In genomic region chr9:56864216-56864729, GRCm38 (mm10) we compare ENCODE assay signal across 9 mouse cellular contexts. TPM values are rescaled to one million over a fixed set of nuclear protein-coding genes. Genes with fewer than 3 reads are reported as not detected.
DNase-seq lines count a peak whose midpoint lies in the region; ATAC-seq and TF ChIP-seq lines count a peak whose summit lies in the region.
"Had no signal": no experiment of that assay in that cellular context is flagged by ENCODE, and none has a peak within 500 bp of the region (broad histone marks: within the 10 kb centered on the region; RNA-seq: fewer than 3 reads in every experiment).

Odf3l1 (minus strand) TSS chr9:56864679.

- H3K36me3 ChIP-seq in forebrain, embryonic 15.5 days, result no peaks in the 10 kb centered on the region
- no peaks in the 10 kb centered on the region for H3K36me3 ChIP-seq in kidney, embryonic 15.5 days
- no peaks in the 10 kb centered on the region for H3K36me3 ChIP-seq in midbrain, postnatal 0 days (ENCODE audit: insufficient read depth, low read length)

- no peak for DNase-seq in left cerebral cortex, adult 2 months (ENCODE audit: extremely low spot score in 1 of 2, low spot score in 2 of 2)
- no peak for DNase-seq in left cerebral cortex, postnatal 36 days (ENCODE audit: low spot score in 2 of 2)
- no peak for DNase-seq in midbrain, postnatal 0 days (ENCODE audit: low spot score)
- no peak for DNase-seq in frontal cortex, postnatal 36 days (ENCODE audit: low spot score in 2 of 2)
- DNase-seq in right cerebral cortex, adult 18-20 months, result no peak
- no peak for DNase-seq in thymus, postnatal 10 days (ENCODE audit: low spot score in 2 of 2)

- ATAC-seq in forebrain, embryonic 15.5 days (replicated peaks), result no peak
- 0 out of 2 replicates have a peak, but pooled peaks have one; percentile 5 for ATAC-seq in kidney, embryonic 15.5 days (replicated peaks; ENCODE audit: low FRiP score)
- ATAC-seq in midbrain, postnatal 0 days (ENCODE audit: low FRiP score), result no peak

- WGBS in forebrain, embryonic 15.5 days, result 15% methylated on average over 3 of the region's 3 CpGs
- WGBS in kidney, embryonic 15.5 days, result 6% methylated on average over 3 of the region's 3 CpGs
- WGBS in midbrain, postnatal 0 days, result 22% methylated on average over 3 of the region's 3 CpGs

- peak within 1 kb of the TSS; percentile 26; the same call in 1 of the 2 replicates for H3K9ac ChIP-seq in forebrain, embryonic 15.5 days (replicated peaks)
- peak within 1 kb of the TSS; percentile 58 for H3K9ac ChIP-seq in kidney, embryonic 15.5 days
- H3K9ac ChIP-seq in midbrain, postnatal 0 days (replicated peaks; ENCODE audit: low read length, poor library complexity, severe bottlenecking), result 0 out of 2 replicates have a peak within 1 kb of the TSS, but pooled peaks have one; percentile 13

- peak within 1 kb of the TSS; percentile 40 for H3K4me2 ChIP-seq in forebrain, embryonic 15.5 days (replicated peaks)
- H3K4me2 ChIP-seq in kidney, embryonic 15.5 days, result peak within 1 kb of the TSS; percentile 75
- peak within 1 kb of the TSS; percentile 44 for H3K4me2 ChIP-seq in midbrain, postnatal 0 days (ENCODE audit: low read depth, low read length, poor library complexity, severe bottlenecking)

- no peaks in the 10 kb centered on the region for H3K9me3 ChIP-seq in forebrain, embryonic 15.5 days
- H3K9me3 ChIP-seq in kidney, embryonic 15.5 days (replicated peaks), result no peaks in the 10 kb centered on the region
- no peaks in the 10 kb centered on the region for H3K9me3 ChIP-seq in midbrain, postnatal 0 days (ENCODE audit: low read length)

- TF ChIP-seq CTCF in left cerebral cortex, adult 2 months (IDR thresholded peaks at IDR 0.05), result no peak
- TF ChIP-seq CTCF in midbrain, postnatal 0 days (IDR thresholded peaks at IDR 0.05), result no peak

- H3K27ac ChIP-seq in left cerebral cortex, adult 2 months, result no peak within 1 kb of the TSS
- H3K27ac ChIP-seq in forebrain, embryonic 15.5 days (replicated peaks), result no peak within 1 kb of the TSS
- peak within 1 kb of the TSS; percentile 81 for H3K27ac ChIP-seq in kidney, embryonic 15.5 days
- H3K27ac ChIP-seq in midbrain, postnatal 0 days (ENCODE audit: low read depth, low read length), result no peak within 1 kb of the TSS

- peaks cover 30% of the 10 kb centered on the region for H3K4me1 ChIP-seq in forebrain, embryonic 15.5 days
- peaks cover 78% of the 10 kb centered on the region for H3K4me1 ChIP-seq in kidney, embryonic 15.5 days
- H3K4me1 ChIP-seq in midbrain, postnatal 0 days (ENCODE audit: insufficient read depth, low read length), result no peaks in the 10 kb centered on the region

- H3K4me3 ChIP-seq in left cerebral cortex, adult 2 months, result peak within 1 kb of the TSS; percentile 36
- peak within 1 kb of the TSS; percentile 30 for H3K4me3 ChIP-seq in forebrain, embryonic 15.5 days
- peak within 1 kb of the TSS; percentile 53 for H3K4me3 ChIP-seq in kidney, embryonic 15.5 days (replicated peaks)
- peak within 1 kb of the TSS; percentile 25 for H3K4me3 ChIP-seq in midbrain, postnatal 0 days (ENCODE audit: low read depth, low read length)

- intact Hi-C loops in left cerebral cortex, adult 2 months (cut with DNase I), result no loop called here
- intact Hi-C loops in left cerebral cortex, postnatal 36 days (cut with DNase I), result no loop called here

- H3K27me3 ChIP-seq in forebrain, embryonic 15.5 days, result peaks cover 14% of the 10 kb centered on the region; the same call in 1 of the 2 replicates
- H3K27me3 ChIP-seq in kidney, embryonic 15.5 days, result no peaks in the 10 kb centered on the region; the same call in 1 of the 2 replicates
- H3K27me3 ChIP-seq in midbrain, postnatal 0 days (ENCODE audit: insufficient read depth, low read length), result peaks cover 7% of the 10 kb centered on the region

RNA-seq across cellular contexts. Expression of gene Odf3l1, which starts in this region (rescaled TPM):
- not detected for total RNA-seq in left cerebral cortex, adult 2 months (2021)
- total RNA-seq in left cerebral cortex, postnatal 36 days (2021), result not detected
- not detected in 2 replicates for polyA plus RNA-seq in forebrain, embryonic 15.5 days (2015; fragmentation: Nextera tagmentation; extraction: Ambion mirVana)
- polyA plus RNA-seq in kidney, embryonic 15.5 days (2015; fragmentation: Nextera tagmentation; extraction: Ambion mirVana), result 0.17 and 0.22 TPM in 2 replicates
- 0.28 TPM in 1 of 2 replicates, not detected in the other for total RNA-seq in midbrain, postnatal 0 days (2014; rRNA removed)
- polyA plus RNA-seq in midbrain, postnatal 0 days (2015; fragmentation: Nextera tagmentation; extraction: Ambion mirVana), result 0.25 TPM in 1 of 2 replicates, not detected in the other
- total RNA-seq: hematopoietic stem cell, adult 5-6 weeks had no signal

Comparison
In these comparisons a context has a peak if more than half of its experiments do, and no peak if none do; other contexts are left out.
1. Peak in ATAC-seq, H3K4me3 ChIP-seq, H3K27ac ChIP-seq, H3K9ac ChIP-seq and H3K4me2 ChIP-seq in kidney, embryonic 15.5 days; RNA of the gene not detected or under 1 TPM.